In genomic region chr12:30201031-30201430, GRCm38 (mm10) we compare ENCODE assay signal across 15 mouse cellular contexts.
"Had no signal": no experiment of that assay in that cellular context is flagged by ENCODE, and none has a peak within 500 bp of the region (broad histone marks: within the 10 kb centered on the region; RNA-seq: fewer than 3 reads in every experiment).

No protein-coding gene starts in this region.

- H3K4me3 ChIP-seq: liver, embryonic 13.5 days had no signal

- DNase-seq: kidney, adult 18-20 months; kidney, adult 9 months; kidney, postnatal 14 days; kidney, postnatal 4 days; layer of hippocampus, postnatal 36 days; liver, embryonic 13.5 days; lung, adult 2 months; lung, postnatal 14 days; lung, postnatal 4 days; midbrain, embryonic 14.5 days; right cerebral cortex, postnatal 4 days; thymus, adult 2 months; thymus, postnatal 14 days; thymus, postnatal 4 days had no signal

- H3K27ac ChIP-seq: liver, embryonic 13.5 days; stomach, postnatal 0 days had no signal
